8 mouse cellular contexts compared by ENCODE assay signal in genomic region chr4:31938416-31939106, GRCm38 (mm10). TPM values are rescaled to one million over a fixed set of nuclear protein-coding genes. Genes with fewer than 3 reads are reported as not detected.
DNase-seq lines count a peak whose midpoint lies in the region; ATAC-seq and TF ChIP-seq lines count a peak whose summit lies in the region.

No protein-coding gene starts in this region.

- H3K27ac ChIP-seq in gastrocnemius, adult 2 months = no peak overlapping the region
- H3K27ac ChIP-seq in midbrain, embryonic 12.5 days (replicated peaks) = no peak overlapping the region
- H3K27ac ChIP-seq in midbrain, embryonic 15.5 days = no peak overlapping the region
- H3K27ac ChIP-seq in forebrain, embryonic 14.5 days (ENCODE audit: low read depth, low read length) = no peak overlapping the region
- H3K27ac ChIP-seq in limb, embryonic 14.5 days (replicated peaks; ENCODE audit: low read depth, low read length) = no peak overlapping the region

- H3K4me2 ChIP-seq in midbrain, embryonic 12.5 days (replicated peaks) = no peak overlapping the region
- H3K4me2 ChIP-seq in midbrain, embryonic 15.5 days = no peak overlapping the region
- no peak overlapping the region for H3K4me2 ChIP-seq in forebrain, embryonic 14.5 days (ENCODE audit: low read length)
- peak overlapping the region; percentile 41 for H3K4me2 ChIP-seq in limb, embryonic 14.5 days (replicated peaks; ENCODE audit: low read depth, low read length, severe bottlenecking)

- ATAC-seq in midbrain, embryonic 12.5 days (ENCODE audit: low FRiP score, low read depth) = peak; percentile 32; the same call in 1 of the 2 replicates
- ATAC-seq in midbrain, embryonic 15.5 days (replicated peaks) = no peak; the same call in none of the 2 replicates
- peak; percentile 57 for ATAC-seq in forebrain, embryonic 14.5 days
- peak; percentile 44; the same call in 1 of the 2 replicates for ATAC-seq in limb, embryonic 14.5 days (ENCODE audit: low FRiP score, low read depth)

- H3K27me3 ChIP-seq in midbrain, embryonic 12.5 days = peaks cover 42% of the 10 kb centered on the region
- peaks cover 22% of the 10 kb centered on the region for H3K27me3 ChIP-seq in midbrain, embryonic 15.5 days (replicated peaks)
- no peaks in the 10 kb centered on the region for H3K27me3 ChIP-seq in forebrain, embryonic 14.5 days (replicated peaks; ENCODE audit: control insufficient read depth, insufficient read depth, low read length)
- no peaks in the 10 kb centered on the region for H3K27me3 ChIP-seq in limb, embryonic 14.5 days (ENCODE audit: control insufficient read depth, insufficient read depth, low read length)

- peaks cover 18% of the 10 kb centered on the region for H3K4me1 ChIP-seq in midbrain, embryonic 12.5 days
- peaks cover 19% of the 10 kb centered on the region for H3K4me1 ChIP-seq in midbrain, embryonic 15.5 days
- H3K4me1 ChIP-seq in forebrain, embryonic 14.5 days (ENCODE audit: control insufficient read depth, insufficient read depth, low read length) = peaks cover 13% of the 10 kb centered on the region
- peaks cover 11% of the 10 kb centered on the region; the same call in 1 of the 2 replicates for H3K4me1 ChIP-seq in limb, embryonic 14.5 days (ENCODE audit: control insufficient read depth, insufficient read depth, low read length)

- no peak for DNase-seq in gastrocnemius, adult 2 months
- DNase-seq in gastrocnemius, postnatal 25 days = no peak
- DNase-seq in forebrain, embryonic 14.5 days (ENCODE audit: low spot score) = peak; percentile 90
- DNase-seq in limb, embryonic 14.5 days (ENCODE audit: low spot score) = peak; percentile 92
- DNase-seq in gastrocnemius, postnatal 4 days (ENCODE audit: low spot score in 2 of 2) = no peak
- DNase-seq in urinary bladder, postnatal 10 days (ENCODE audit: low spot score) = no peak

- H3K4me3 ChIP-seq in gastrocnemius, adult 2 months = no peak overlapping the region
- no peak overlapping the region for H3K4me3 ChIP-seq in midbrain, embryonic 12.5 days
- no peak overlapping the region for H3K4me3 ChIP-seq in midbrain, embryonic 15.5 days
- H3K4me3 ChIP-seq in forebrain, embryonic 14.5 days (ENCODE audit: low read depth, low read length) = no peak overlapping the region
- H3K4me3 ChIP-seq in limb, embryonic 14.5 days (replicated peaks; ENCODE audit: low read length) = no peak overlapping the region

- WGBS in midbrain, embryonic 12.5 days = 33% methylated on average over 9 of the region's 9 CpGs
- WGBS in midbrain, embryonic 15.5 days = 25% methylated on average over 9 of the region's 9 CpGs
- 28% methylated on average over 9 of the region's 9 CpGs for WGBS in forebrain, embryonic 14.5 days
- 10% methylated on average over 9 of the region's 9 CpGs for WGBS in limb, embryonic 14.5 days

- TF ChIP-seq POLR2A in limb, embryonic 14.5 days (IDR thresholded peaks at IDR 0.05; ENCODE audit: borderline replicate concordance, extremely low read depth, insufficient read depth, insufficient read length) = no peak

- no peaks in the 10 kb centered on the region for H3K36me3 ChIP-seq in midbrain, embryonic 12.5 days
- no peaks in the 10 kb centered on the region for H3K36me3 ChIP-seq in midbrain, embryonic 15.5 days (replicated peaks)
- H3K36me3 ChIP-seq in forebrain, embryonic 14.5 days (ENCODE audit: control insufficient read depth, insufficient read depth, low read length) = no peaks in the 10 kb centered on the region
- no peaks in the 10 kb centered on the region for H3K36me3 ChIP-seq in limb, embryonic 14.5 days (ENCODE audit: control insufficient read depth, insufficient read depth, low read length)

- peak; percentile 55 for TF ChIP-seq CTCF in gastrocnemius, adult 2 months (IDR thresholded peaks at IDR 0.05)

- H3K9me3 ChIP-seq in midbrain, embryonic 12.5 days = no peaks in the 10 kb centered on the region
- no peaks in the 10 kb centered on the region for H3K9me3 ChIP-seq in midbrain, embryonic 15.5 days
- H3K9me3 ChIP-seq in forebrain, embryonic 14.5 days (replicated peaks; ENCODE audit: control insufficient read depth, low read length) = no peaks in the 10 kb centered on the region
- no peaks in the 10 kb centered on the region for H3K9me3 ChIP-seq in limb, embryonic 14.5 days (ENCODE audit: control insufficient read depth, low read length)

- H3K9ac ChIP-seq in midbrain, embryonic 12.5 days (replicated peaks) = no peak overlapping the region
- H3K9ac ChIP-seq in midbrain, embryonic 15.5 days = no peak overlapping the region
- no peak overlapping the region for H3K9ac ChIP-seq in forebrain, embryonic 14.5 days (ENCODE audit: low read length)
- no peak overlapping the region for H3K9ac ChIP-seq in limb, embryonic 14.5 days (ENCODE audit: low read depth, low read length, severe bottlenecking)

- intact Hi-C loops in gastrocnemius, adult 2 months (cut with DNase I) = loop anchor here (10.0 kb wide), 1 partner anchor 374 kb away; no protein-coding TSS in a partner anchor

RNA-seq across cellular contexts. Expression of gene Map3k7, which starts 25.3 kb away (rescaled TPM):
- total RNA-seq in gastrocnemius, adult 2 months (2021) = 10 to 100 TPM; 38.9 to 41.1 TPM
- 10 to 100 TPM; 29.6 to 33.9 TPM for total RNA-seq in gastrocnemius, postnatal 25 days (2021)
- polyA plus RNA-seq in midbrain, embryonic 12.5 days (2016; fragmentation: Nextera tagmentation; extraction: Ambion mirVana) = 47.3 and 52.3 TPM in 2 replicates
- polyA plus RNA-seq in midbrain, embryonic 15.5 days (2015; fragmentation: Nextera tagmentation; extraction: Ambion mirVana) = 23.3 and 27.3 TPM in 2 replicates
- 31.5 and 38.0 TPM in 2 replicates for polyA plus RNA-seq in forebrain, embryonic 14.5 days (2014; fragmentation: Nextera tagmentation; extraction: Ambion mirVana)
- polyA plus RNA-seq in limb, embryonic 14.5 days (2012; rRNA removed) = 55.7 and 56.4 TPM in 2 replicates
- 42.1 and 52.0 TPM in 2 replicates for polyA plus RNA-seq in limb, embryonic 14.5 days (2014; fragmentation: Nextera tagmentation; extraction: Ambion mirVana)
- 10 to 100 TPM; 54.3 to 59.0 TPM for total RNA-seq in gastrocnemius, postnatal 4 days (2021)

Comparison
In these comparisons a context has a peak if more than half of its experiments do, and no peak if none do; other contexts are left out.
1. DNase-seq: peak in forebrain, embryonic 14.5 days (single experiment) and limb, embryonic 14.5 days (single experiment); none in gastrocnemius, adult 2 months (single experiment), gastrocnemius, postnatal 25 days (single experiment), gastrocnemius, postnatal 4 days (0 of 2) and urinary bladder, postnatal 10 days (single experiment).